Mouse (Mus musculus) CH12.LX (cell line): ENCODE data around the gene Eefsec.

Source experiments
- BHLHE40 ChIP-seq: IDR thresholded peaks from 2 replicates; pipeline ENCODE4 v1.6.1; 2011; ENCODE audit warnings: mild to moderate bottlenecking, low read depth, low read length, improper control_type of control experiment
- CHD2 ChIP-seq: IDR thresholded peaks from 2 replicates; pipeline ENCODE4 v1.6.1; 2011; ENCODE audit warnings: low read length, improper control_type of control experiment
- CTCF ChIP-seq, 2 experiments: IDR thresholded peaks in 1 of 2; conservative IDR thresholded peaks in 1 of 2; 2 replicates each; pipeline ENCODE4 v1.5.1; 2011 to 2012; ENCODE audit warnings: low read depth in 2 of 2, low read length in 2 of 2, improper control_type of control experiment in 1 of 2, inconsistent platforms in 1 of 2, mild to moderate bottlenecking in 1 of 2, moderate library complexity in 1 of 2
- EP300 ChIP-seq: IDR thresholded peaks from 2 replicates; pipeline ENCODE4 v1.6.1; 2011; ENCODE audit warnings: low read length, improper control_type of control experiment
- HCFC1 ChIP-seq: IDR thresholded peaks from 2 replicates; pipeline ENCODE4 v1.6.1; 2012; ENCODE audit warnings: low read depth, mild to moderate bottlenecking, inconsistent platforms, low read length, improper control_type of control experiment
- MAFK ChIP-seq: IDR thresholded peaks from 2 replicates; pipeline ENCODE4 v1.6.1; 2011; ENCODE audit warnings: low read length, improper control_type of control experiment; ENCODE audit not compliant: insufficient replicate concordance
- MAX ChIP-seq: IDR thresholded peaks from 2 replicates; pipeline ENCODE4 v1.6.1; 2011; ENCODE audit warnings: low read length, improper control_type of control experiment
- MAZ ChIP-seq: IDR thresholded peaks from 2 replicates; pipeline ENCODE4 v1.6.1; 2012; ENCODE audit warnings: low read depth, mild to moderate bottlenecking, inconsistent platforms, low read length, improper control_type of control experiment, moderate library complexity
- POLR2A ChIP-seq: IDR thresholded peaks from 2 replicates; pipeline ENCODE4 v1.6.1; 2011; ENCODE audit warnings: low read depth, mild to moderate bottlenecking, improper control_type of control experiment, low read length
- RCOR1 ChIP-seq: conservative IDR thresholded peaks from 2 replicates; pipeline ENCODE4 v1.6.1; 2012; ENCODE audit warnings: low read depth, mild to moderate bottlenecking, inconsistent platforms, low read length, improper control_type of control experiment
- SMC3 ChIP-seq: IDR thresholded peaks from 2 replicates; pipeline ENCODE4 v1.6.1; 2011; ENCODE audit warnings: low read depth, low read length, improper control_type of control experiment
- ZC3H11A ChIP-seq: IDR thresholded peaks from 2 replicates; pipeline ENCODE4 v1.6.1; 2012; ENCODE audit warnings: low read depth, mild to moderate bottlenecking, inconsistent platforms, low read length, improper control_type of control experiment
- ZKSCAN1 ChIP-seq: IDR thresholded peaks from 2 replicates; pipeline ENCODE4 v1.6.1; 2012; ENCODE audit warnings: low read depth, inconsistent platforms, low read length, improper control_type of control experiment, borderline replicate concordance
- ZNF384 ChIP-seq: IDR thresholded peaks from 2 replicates; pipeline ENCODE4 v1.6.1; 2012; ENCODE audit warnings: low read depth, low read length, improper control_type of control experiment, inconsistent platforms

DNA sequence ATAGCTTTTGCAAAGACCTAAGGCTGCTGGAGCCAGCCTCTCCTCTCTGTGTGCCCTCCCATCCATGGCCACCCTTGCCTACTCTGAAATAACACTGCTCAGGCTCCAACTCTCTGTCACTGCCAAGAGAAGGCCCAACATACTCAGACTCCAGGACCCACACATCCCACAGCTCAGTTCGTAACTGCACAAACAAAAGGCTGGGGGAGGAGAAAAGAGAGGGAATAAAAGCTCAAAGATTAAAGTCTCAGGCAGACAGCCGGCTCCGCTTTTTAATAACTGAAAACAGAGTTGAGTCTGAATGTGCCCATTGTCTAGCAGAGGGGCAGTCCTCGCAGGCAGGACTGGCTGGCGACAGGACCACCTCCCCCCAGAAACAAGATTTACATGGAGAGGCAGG lies 36.8 kb downstream of the Eefsec start:
- no peak for TF ChIP-seq EP300
- no peak for TF ChIP-seq POLR2A
- no peak for TF ChIP-seq CTCF (conservative IDR thresholded peaks at IDR 0.05 in 1 of 2, IDR thresholded peaks at IDR 0.05 in 1 of 2; ENCODE audit: low read depth in 2 of 2, low read length in 2 of 2)
- TF ChIP-seq MAFK, result no peak
- no peak for TF ChIP-seq SMC3
- TF ChIP-seq MAX, result no peak
- TF ChIP-seq BHLHE40, result no peak
- no peak for TF ChIP-seq HCFC1
- no peak for TF ChIP-seq RCOR1
- no peak for TF ChIP-seq ZNF384
- TF ChIP-seq ZC3H11A, result no peak
- no peak for TF ChIP-seq CHD2
- TF ChIP-seq MAZ, result no peak
- TF ChIP-seq ZKSCAN1, result no peak
